Mouse (Mus musculus): ENCODE results near the gene Capn7. TPM values are rescaled to one million over a fixed set of nuclear protein-coding genes. Genes with fewer than 3 reads are reported as not detected.

Capn7 gene
- total and polyA plus RNA-seq, 3 experiments, result 27.9 to 45.0 (median 33.3) TPM

GRCm38 (mm10) chr14:31401918-31402427, 65.5 kb downstream of the Capn7 start:
- Histone ChIP-seq H3K36me3 (replicated peaks in 1 of 2; ENCODE audit: control insufficient read depth in 1 of 2, insufficient read depth in 1 of 2, low read length in 1 of 2) (peaks cover 41 to 95% of the 10 kb centered on the region in 2 experiments), H3K27ac (ENCODE audit: insufficient read depth, low read depth) (peak overlapping the region; percentile 77), H3K79me2 (replicated peaks; ENCODE audit: control insufficient read depth, extremely low read depth, insufficient read depth, poor library complexity, severe bottlenecking) (peaks cover 48% of the 10 kb centered on the region), H3K4me2 (ENCODE audit: insufficient read depth, low read depth, poor library complexity, severe bottlenecking) (peak overlapping the region; percentile 51), H3K4me3 (replicated peaks in 1 of 3; ENCODE audit: low read depth in 2 of 3, low read length in 2 of 3, poor library complexity in 1 of 3) (no peak overlapping the region), H3K4me1 (ENCODE audit: control insufficient read depth in 1 of 2, insufficient read depth in 2 of 2) (peaks cover 66 to 99% of the 10 kb centered on the region in 2 experiments), H3K27me3 (replicated peaks) (no peaks in the 10 kb centered on the region), H3K9me3 (replicated peaks; ENCODE audit: low read length) (peaks cover 2% of the 10 kb centered on the region), H3K9ac (ENCODE audit: insufficient read depth, low read depth) (peak overlapping the region; percentile 22; the same call in 1 of the 2 replicates)
- peak; percentile 23; the same call in 1 of the 2 replicates for TF ChIP-seq ETS1 (conservative IDR thresholded peaks at IDR 0.05; ENCODE audit: low read depth, low read length)
- peak; percentile 11; the same call in 1 of the 2 replicates for TF ChIP-seq MEF2A (IDR thresholded peaks at IDR 0.05; ENCODE audit: borderline replicate concordance, low read depth, low read length)
- 0 out of 2 replicates have a peak, but pooled peaks have one; percentile 20 for TF ChIP-seq BHLHE40 (IDR thresholded peaks at IDR 0.05; ENCODE audit: low read depth, low read length)
- TF ChIP-seq ZC3H11A (IDR thresholded peaks at IDR 0.05; ENCODE audit: low read depth, low read length), result no peak
- peak; percentile 63 for TF ChIP-seq ZNF384 (IDR thresholded peaks at IDR 0.05; ENCODE audit: low read depth, low read length)
- peak; percentile 60; the same call in 1 of the 2 replicates for TF ChIP-seq RCOR1 (conservative IDR thresholded peaks at IDR 0.05; ENCODE audit: low read depth, low read length)
- TF ChIP-seq ELF1 (IDR thresholded peaks at IDR 0.05; ENCODE audit: low read depth, low read length), result no peak
- no peak for TF ChIP-seq MAX (IDR thresholded peaks at IDR 0.05; ENCODE audit: low read length)
- TF ChIP-seq SIN3A (IDR thresholded peaks at IDR 0.05; ENCODE audit: low read length), result no peak
- TF ChIP-seq CHD1 (IDR thresholded peaks at IDR 0.05; ENCODE audit: low read depth, low read length), result no peak
- no peak for TF ChIP-seq EP300 (IDR thresholded peaks at IDR 0.05; ENCODE audit: low read length)
- TF ChIP-seq POLR2AphosphoS2 (IDR thresholded peaks at IDR 0.05; ENCODE audit: low read depth, low read length), result no peak
- no peak for TF ChIP-seq CHD2 (IDR thresholded peaks at IDR 0.05; ENCODE audit: low read length)
- 0 out of 2 replicates have a peak, but pooled peaks have one; percentile 39 for TF ChIP-seq KAT2A (IDR thresholded peaks at IDR 0.05; ENCODE audit: insufficient replicate concordance, low read length)
- TF ChIP-seq GABPA (IDR thresholded peaks at IDR 0.05; ENCODE audit: insufficient replicate concordance, low read depth, low read length), result no peak
- no peak for DNase-seq (ENCODE audit: extremely low read depth)
- dilution Hi-C loops (cut with MboI; ENCODE audit: extremely low pct_ligation_motif_present, extremely low pct_unique_long_range_greater_than_20kb, low sequenced_read_pairs), result no loop called here
- in situ Hi-C loops (cut with MboI; ENCODE audit: low pct_ligation_motif_present, low pct_unique_long_range_greater_than_20kb, low sequenced_read_pairs), result no loop called here

GRCm38 (mm10) chr14:31402693-31403092, 66.3 kb downstream of the Capn7 start:
- peak overlapping the region; percentile 77 for H3K27ac ChIP-seq (ENCODE audit: insufficient read depth, low read depth)
- H3K9me3 ChIP-seq (replicated peaks; ENCODE audit: low read length), result no peaks in the 10 kb centered on the region
- dilution Hi-C loops (cut with MboI; ENCODE audit: extremely low pct_ligation_motif_present, extremely low pct_unique_long_range_greater_than_20kb, low sequenced_read_pairs) (no loop called here), in situ Hi-C loops (cut with MboI; ENCODE audit: low pct_ligation_motif_present, low pct_unique_long_range_greater_than_20kb, low sequenced_read_pairs) (no loop called here)
- H3K4me1 ChIP-seq (ENCODE audit: control insufficient read depth in 1 of 2, insufficient read depth in 2 of 2), result peaks cover 69 to 99% of the 10 kb centered on the region in 2 experiments
- H3K27me3 ChIP-seq (replicated peaks), result no peaks in the 10 kb centered on the region
- peaks cover 48% of the 10 kb centered on the region for H3K79me2 ChIP-seq (replicated peaks; ENCODE audit: control insufficient read depth, extremely low read depth, insufficient read depth, poor library complexity, severe bottlenecking)
- H3K9ac ChIP-seq (ENCODE audit: insufficient read depth, low read depth), result 0 out of 2 replicates have a peak overlapping the region, but pooled peaks have one; percentile 22
- DNase-seq (ENCODE audit: extremely low read depth), result peak; percentile 72
- peaks cover 43 to 95% of the 10 kb centered on the region in 2 experiments for H3K36me3 ChIP-seq (replicated peaks in 1 of 2; ENCODE audit: control insufficient read depth in 1 of 2, insufficient read depth in 1 of 2, low read length in 1 of 2)
- no peak overlapping the region for H3K4me3 ChIP-seq (replicated peaks in 1 of 3; ENCODE audit: low read depth in 2 of 3, low read length in 2 of 3, poor library complexity in 1 of 3)
- H3K4me2 ChIP-seq (ENCODE audit: insufficient read depth, low read depth, poor library complexity, severe bottlenecking), result peak overlapping the region; percentile 51
- no peak for TF ChIP-seq TBP (conservative IDR thresholded peaks at IDR 0.05; ENCODE audit: low read depth, low read length)
- TF ChIP-seq PAX5 (IDR thresholded peaks at IDR 0.05; ENCODE audit: low read length), result no peak
- TF ChIP-seq ZNF384 (IDR thresholded peaks at IDR 0.05; ENCODE audit: low read depth, low read length), result no peak
- no peak for TF ChIP-seq CTCF (conservative IDR thresholded peaks at IDR 0.05 in 1 of 2, IDR thresholded peaks at IDR 0.05 in 1 of 2; ENCODE audit: low read depth in 2 of 2, low read length in 2 of 2)
- no peak for TF ChIP-seq NELFE (IDR thresholded peaks at IDR 0.05; ENCODE audit: low read depth, low read length)
- TF ChIP-seq CHD2 (IDR thresholded peaks at IDR 0.05; ENCODE audit: low read length), result no peak
- no peak for TF ChIP-seq HCFC1 (IDR thresholded peaks at IDR 0.05; ENCODE audit: low read depth, low read length)
- TF ChIP-seq POLR2A (IDR thresholded peaks at IDR 0.05; ENCODE audit: low read depth, low read length), result peak; percentile 39; the same call in 1 of the 2 replicates
- no peak for TF ChIP-seq ZC3H11A (IDR thresholded peaks at IDR 0.05; ENCODE audit: low read depth, low read length)
- TF ChIP-seq IRF4 (IDR thresholded peaks at IDR 0.05; ENCODE audit: low read depth, low read length), result peak; percentile 48; the same call in 1 of the 2 replicates
- TF ChIP-seq CHD1 (IDR thresholded peaks at IDR 0.05; ENCODE audit: low read depth, low read length), result no peak
- TF ChIP-seq MYC (IDR thresholded peaks at IDR 0.05; ENCODE audit: low read depth, low read length), result peak; percentile 66; the same call in 1 of the 2 replicates
- TF ChIP-seq BHLHE40 (IDR thresholded peaks at IDR 0.05; ENCODE audit: low read depth, low read length), result peak; percentile 74
- TF ChIP-seq USF2 (conservative IDR thresholded peaks at IDR 0.05; ENCODE audit: low read depth, low read length), result no peak
- no peak for TF ChIP-seq UBTF (IDR thresholded peaks at IDR 0.05; ENCODE audit: low read depth, low read length)
- no peak for TF ChIP-seq ZMIZ1 (IDR thresholded peaks at IDR 0.05; ENCODE audit: low read depth, low read length)
- 0 out of 2 replicates have a peak, but pooled peaks have one; percentile 25 for TF ChIP-seq KAT2A (IDR thresholded peaks at IDR 0.05; ENCODE audit: insufficient replicate concordance, low read length)
- no peak for TF ChIP-seq SMC3 (IDR thresholded peaks at IDR 0.05; ENCODE audit: low read depth, low read length)
- peak; percentile 64; the same call in 1 of the 2 replicates for TF ChIP-seq MEF2A (IDR thresholded peaks at IDR 0.05; ENCODE audit: borderline replicate concordance, low read depth, low read length)
- TF ChIP-seq SIN3A (IDR thresholded peaks at IDR 0.05; ENCODE audit: low read length), result no peak; the same call in 1 of the 2 replicates
- 0 out of 2 replicates have a peak, but pooled peaks have one; percentile 1 for TF ChIP-seq MXI1 (IDR thresholded peaks at IDR 0.05; ENCODE audit: low read depth, low read length)
- peak; percentile 65; the same call in 1 of the 2 replicates for TF ChIP-seq TCF12 (IDR thresholded peaks at IDR 0.05; ENCODE audit: low read depth, low read length)
- TF ChIP-seq ELF1 (IDR thresholded peaks at IDR 0.05; ENCODE audit: low read depth, low read length), result 0 out of 2 replicates have a peak, but pooled peaks have one; percentile 14
- no peak for TF ChIP-seq POLR2AphosphoS2 (IDR thresholded peaks at IDR 0.05; ENCODE audit: low read depth, low read length)
- TF ChIP-seq MAFK (IDR thresholded peaks at IDR 0.05; ENCODE audit: insufficient replicate concordance, low read length), result peak; percentile 53; the same call in 1 of the 2 replicates
